Mouse (Mus musculus) mesoderm, embryonic 11.5 days (tissue): ENCODE data around the gene Kcna10.

Experiments
- DNase-seq: peaks from one replicate; pipeline ENCODE4 v3.0.0-alpha.2; 2012; ENCODE audit warnings: low read depth, low spot score

Kcna10 gene

DNA sequence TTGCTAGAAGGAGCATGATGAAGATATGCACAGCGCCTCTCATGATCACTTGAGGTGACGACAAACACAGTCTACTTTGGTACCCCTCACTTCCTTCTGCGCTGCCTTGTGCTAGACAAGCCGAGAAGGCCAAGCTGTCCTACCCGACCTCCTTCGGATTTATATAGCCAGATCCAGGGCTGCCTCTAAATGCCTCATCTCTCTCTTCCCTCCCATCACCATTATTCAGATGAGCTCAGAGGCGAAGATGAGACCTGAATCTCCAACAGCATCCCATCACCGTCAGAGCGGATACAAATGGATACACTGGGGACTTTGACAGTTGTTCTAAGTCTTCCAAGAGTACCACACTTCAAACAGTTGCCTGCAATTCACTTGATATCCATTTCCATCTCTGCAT, 56.8 kb downstream of the Kcna10 start, which contains the start of gene Prok1:
Gene Prok1 (minus strand): TSS at position 101 of the 400 bp plus-strand sequence.
- no peak for DNase-seq

- DNase-seq, result no peak
These were observed 58.7 kb downstream of the Kcna10 start for GRCm38 (mm10) chr3:107241389-107242094.
